Mouse (Mus musculus): ENCODE results near the gene Cd27.

- TF ChIP-seq CHD2 (IDR thresholded peaks at IDR 0.05; ENCODE audit: low read depth, low read length) (no peak), HCFC1 (IDR thresholded peaks at IDR 0.05; ENCODE audit: borderline replicate concordance, insufficient read depth, low read length) (no peak)
Observed at GRCm38 (mm10) chr6:125212621-125213020, 24.2 kb downstream of the Cd27 start.
